Mouse (Mus musculus) CD4-positive naive resting alpha-beta T cell, adult 76 days (primary cell): ENCODE measurements around the gene Rprd2. TPM values are rescaled to one million over a fixed set of nuclear protein-coding genes. Genes with fewer than 3 reads are reported as not detected.

Source experiments
- total RNA-seq: library from RNA; stranded (reverse); gene quantifications from one replicate; pipeline ENCODE4 v1.2.4, GENCODE M21; 2023

Gene Rprd2
- 109 TPM for total RNA-seq

DNA sequence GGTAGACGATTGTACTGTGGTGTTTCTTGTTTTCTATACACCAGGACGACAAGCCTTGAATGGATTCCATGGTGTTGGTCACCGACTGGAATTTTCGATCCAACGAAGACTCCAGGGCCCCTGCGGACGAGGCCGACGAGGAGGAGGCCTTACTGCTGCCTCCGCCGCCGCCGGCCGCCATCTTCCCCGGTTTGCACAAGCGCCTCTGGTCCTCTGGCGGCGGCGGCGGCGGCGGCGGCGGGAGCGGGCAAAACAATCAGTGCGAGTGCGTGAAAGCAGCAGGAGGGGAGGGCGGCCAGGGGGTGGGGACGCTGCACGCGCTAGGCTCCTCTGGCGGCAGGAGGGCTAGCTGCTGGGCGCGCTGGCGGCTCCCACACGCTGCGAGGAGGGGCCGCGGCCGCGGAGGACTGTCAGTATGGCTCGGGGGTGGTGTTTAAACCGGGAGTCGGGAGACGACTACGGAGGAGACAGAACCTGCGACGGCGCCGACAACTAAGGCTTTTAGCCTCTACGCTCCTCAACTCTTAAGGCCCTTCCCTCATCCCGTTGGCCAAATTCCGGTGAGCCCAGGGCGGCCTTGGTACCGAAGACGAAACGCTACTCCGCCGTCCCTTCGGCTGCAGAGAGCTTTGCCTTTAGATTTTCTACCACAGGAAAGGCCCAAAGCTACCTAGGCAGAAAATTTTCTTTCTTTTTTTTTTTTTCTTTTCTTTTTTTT, at the start of gene Rprd2:
Gene Rprd2, minus strand, starts transcription at position 293 of the 718 bp plus-strand sequence.

DNA sequence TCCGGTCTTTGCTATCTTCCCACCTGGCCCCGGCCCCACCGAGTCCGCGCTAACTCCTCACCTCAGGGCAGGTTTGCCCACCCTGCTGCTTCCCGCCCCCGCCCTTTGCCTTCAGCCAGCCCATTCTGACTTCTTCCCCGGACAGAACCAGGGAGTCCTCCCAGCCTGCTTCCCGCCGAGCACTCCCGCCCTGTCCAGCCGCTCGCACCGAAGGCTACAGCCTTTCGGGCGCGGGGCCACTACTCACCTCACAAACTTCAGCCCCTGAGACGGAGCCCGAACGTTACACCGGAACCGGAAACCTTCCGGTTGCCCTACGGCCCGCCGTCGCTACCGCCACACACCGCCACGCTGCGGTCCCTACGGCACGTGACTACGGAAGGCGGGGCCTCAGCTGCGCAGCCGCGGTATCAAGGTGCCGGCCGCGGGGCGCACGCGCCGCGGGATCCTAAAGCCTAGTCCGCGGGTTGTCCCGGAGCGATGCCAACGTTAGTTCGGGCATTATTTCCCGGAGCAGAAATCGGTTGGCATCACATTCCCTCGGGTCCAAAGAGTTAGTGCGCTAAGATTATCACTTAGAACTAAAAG, 36.9 kb upstream of the Rprd2 start, which contains the start of gene Prpf3:
Gene Prpf3, minus strand, starts transcription at position 384 of the 588 bp plus-strand sequence.

DNA sequence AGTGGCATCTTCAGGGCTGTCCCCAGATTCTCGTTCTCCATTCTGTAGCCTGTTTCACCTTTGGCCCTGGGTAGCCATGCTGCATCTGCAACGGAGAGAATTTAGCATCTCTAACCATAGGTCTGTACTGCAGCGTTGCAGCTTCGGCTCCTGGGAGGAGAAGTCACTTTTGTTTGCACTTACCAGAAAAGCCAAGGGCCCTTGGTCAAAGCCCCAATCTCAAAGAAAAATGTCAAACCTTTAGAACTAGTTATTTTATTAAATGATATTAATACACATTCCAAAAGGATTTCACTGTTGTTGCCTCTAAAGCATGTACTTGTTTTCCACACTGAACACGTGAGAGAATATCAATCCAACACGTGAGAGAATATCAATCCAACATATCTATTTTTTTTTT, 58.6 kb downstream of the Rprd2 start, which contains the start of gene Tars2:
Gene Tars2, minus strand, starts transcription at position 101 of the 400 bp plus-strand sequence.

DNA sequence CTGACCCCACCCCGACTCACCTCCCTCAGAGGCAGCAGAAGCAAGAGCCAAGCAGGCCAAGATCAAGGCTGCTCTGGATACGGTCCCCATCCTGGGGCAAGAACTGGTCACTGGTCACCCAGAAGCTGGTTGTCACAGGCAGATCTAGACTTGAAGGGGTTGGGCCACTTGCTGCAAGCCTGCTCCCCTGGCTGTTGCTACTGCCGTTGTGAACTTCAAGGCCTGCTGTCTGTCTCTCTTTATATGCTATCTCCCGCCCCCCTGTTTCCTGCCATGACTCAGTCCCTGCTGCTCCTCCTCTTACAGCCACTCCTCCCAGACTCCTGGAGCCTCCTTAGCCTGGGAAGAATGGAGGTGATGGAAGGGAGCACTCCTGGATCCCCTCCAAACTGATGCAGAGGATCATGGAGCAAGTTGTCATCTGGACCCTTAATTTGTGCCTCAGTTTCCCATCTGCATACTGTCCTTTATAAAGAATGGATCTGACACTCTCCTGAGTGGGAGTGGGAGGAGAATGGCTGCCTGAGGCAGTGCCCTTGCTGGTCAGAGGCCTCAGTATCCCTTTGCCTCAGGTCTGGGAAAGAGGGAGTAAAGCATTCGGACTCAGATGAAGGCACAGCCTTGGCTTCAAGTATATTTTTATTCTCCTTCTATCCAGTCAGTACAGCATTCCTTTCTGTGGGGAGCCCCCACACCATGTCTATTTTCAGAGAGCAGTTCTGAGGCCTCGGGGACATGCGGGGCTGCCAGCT, 79.1 kb downstream of the Rprd2 start, which contains the start of gene Ecm1:
Gene Ecm1, minus strand, starts transcription at position 217 of the 752 bp plus-strand sequence.

Other genes with a start within 250 kb of the Rprd2 start
- 16.2 TPM for gene Golph3l, start 229.9 kb downstream of the Rprd2 start, total RNA-seq
- gene Ensa, start 193.9 kb downstream of the Rprd2 start, total RNA-seq: 118 TPM
- 323 TPM for gene Mcl1, start 160.1 kb downstream of the Rprd2 start, total RNA-seq
- gene Adamtsl4, start 130.9 kb downstream of the Rprd2 start, total RNA-seq: 5.8 TPM
- gene Ecm1, start 79.3 kb downstream of the Rprd2 start, total RNA-seq: 135 TPM
- gene Tars2, start 58.7 kb downstream of the Rprd2 start, total RNA-seq: 98.6 TPM
- 78.3 TPM for gene Prpf3, start 37.0 kb upstream of the Rprd2 start, total RNA-seq
- 75.9 TPM for gene Mrps21, start 52.7 kb upstream of the Rprd2 start, total RNA-seq
- 34.7 TPM for gene Ciart, start 63.4 kb upstream of the Rprd2 start, total RNA-seq
- 4.0 TPM for gene BC028528, start 73.1 kb upstream of the Rprd2 start, total RNA-seq
- 41.2 TPM for gene Aph1a, start 75.1 kb upstream of the Rprd2 start, total RNA-seq
- gene Car14, start 85.8 kb upstream of the Rprd2 start, total RNA-seq: not detected
- 86.4 TPM for gene Anp32e, start 110.4 kb upstream of the Rprd2 start, total RNA-seq
- gene Plekho1, start 177.1 kb upstream of the Rprd2 start, total RNA-seq: 20.0 TPM
- gene Vps45, start 239.6 kb upstream of the Rprd2 start, total RNA-seq: 8.5 TPM